Mouse (Mus musculus) embryonic facial prominence, embryonic 12.5 days (tissue): ENCODE data around the gene Heatr3. TPM values are rescaled to one million over a fixed set of nuclear protein-coding genes. Genes with fewer than 3 reads are reported as not detected.

Experiments
- ATAC-seq: fragments of 200-750 bp; cut with Nextera tagmentation; 2 replicates; pipeline ENCODE4 v1.8.0; 2017; ENCODE audit not compliant: insufficient number of reproducible peaks, insufficient read depth, low FRiP score, low TSS enrichment
- H3K27ac ChIP-seq: fragments of 300-500 bp; sonication (generic); 2 replicates; pipeline ENCODE4 v1.5.1; 2016; ENCODE audit warnings: mild to moderate bottlenecking
- H3K27me3 ChIP-seq: fragments of 300-500 bp; sonication (generic); 2 replicates; pipeline ENCODE4 v1.6.1; 2016; ENCODE audit warnings: mild to moderate bottlenecking, moderate library complexity
- H3K36me3 ChIP-seq: fragments of 300-500 bp; sonication (generic); 2 replicates; pipeline ENCODE4 v1.6.1; 2016; ENCODE audit warnings: mild to moderate bottlenecking
- H3K4me1 ChIP-seq: fragments of 300-500 bp; sonication (generic); 2 replicates; pipeline ENCODE4 v1.6.1; 2016
- H3K4me2 ChIP-seq: fragments of 300-500 bp; sonication (generic); replicated peaks from 2 replicates; pipeline ENCODE4 v1.6.1; 2016; ENCODE audit warnings: mild to moderate bottlenecking, moderate library complexity
- H3K4me3 ChIP-seq: fragments of 300-500 bp; sonication (generic); 2 replicates; pipeline ENCODE4 v1.5.1; 2016; ENCODE audit warnings: mild to moderate bottlenecking
- H3K9ac ChIP-seq: fragments of 300-500 bp; sonication (generic); 2 replicates; pipeline ENCODE4 v1.6.1; 2016; ENCODE audit warnings: mild to moderate bottlenecking, moderate library complexity
- H3K9me3 ChIP-seq: fragments of 300-500 bp; sonication (generic); 2 replicates; pipeline ENCODE4 v1.6.1; 2016; ENCODE audit warnings: mild to moderate bottlenecking, moderate library complexity
- WGBS: fragments of 180-500 bp; shearing (Covaris S2); methylation state at CpG from one replicate; pipeline ENCODE4 v1.1.7; 2016; 5-methylcytosine and 5-hydroxymethylcytosine counted together
- polyA plus RNA-seq: library from polyadenylated mRNA; unstranded; fragments of >200 nt; fragmentation: Nextera tagmentation; extraction: Ambion mirVana; gene quantifications from 2 replicates; pipeline ENCODE4 v1.2.1, GENCODE M21; 2016

The Heatr3 gene
- polyA plus RNA-seq, result 60.6 and 64.9 TPM in 2 replicates

- Histone ChIP-seq H3K36me3 (peaks cover 41% of the 10 kb centered on the region), H3K27me3 (no peaks in the 10 kb centered on the region), H3K4me3 (peak within 1 kb of the TSS; percentile 96), H3K9me3 (no peaks in the 10 kb centered on the region), H3K4me1 (peaks cover 6% of the 10 kb centered on the region; the same call in 1 of the 2 replicates), H3K9ac (peak within 1 kb of the TSS; percentile 80), H3K27ac (peak within 1 kb of the TSS; percentile 90), H3K4me2 (peak within 1 kb of the TSS; percentile 80)
- peak; percentile 95 for ATAC-seq
- WGBS, result under 1% methylated on average over 79 of the region's 79 CpGs
Observed at GRCm38 (mm10) chr8:88137748-88138484, at the start of gene Heatr3. Gene Heatr3 (plus strand): TSS chr8:88137855.

DNA sequence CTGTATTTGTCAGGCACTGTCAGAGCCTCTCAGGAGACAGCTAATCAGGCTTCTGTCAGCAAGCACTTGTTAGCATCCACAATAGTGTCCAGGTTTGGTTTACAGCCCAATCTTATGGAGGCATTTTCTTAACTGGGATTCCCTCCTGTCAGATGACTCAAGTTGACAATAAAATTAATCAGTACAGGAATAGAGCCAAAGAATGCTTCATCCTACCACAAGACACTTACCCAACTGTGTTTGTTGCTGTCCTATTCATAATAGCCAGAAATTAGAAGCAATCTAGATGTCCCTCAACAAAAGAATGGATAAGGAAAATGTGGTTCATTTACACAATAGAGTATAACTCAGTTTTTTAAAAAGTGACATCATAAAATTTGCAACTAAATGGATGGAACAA, 49.6 kb upstream of the Heatr3 start:
- no peak overlapping the region for H3K27ac ChIP-seq
- H3K4me3 ChIP-seq, result no peak overlapping the region
- H3K4me2 ChIP-seq, result no peak overlapping the region
- no peaks in the 10 kb centered on the region for H3K27me3 ChIP-seq
- H3K36me3 ChIP-seq, result no peaks in the 10 kb centered on the region
- H3K4me1 ChIP-seq, result no peaks in the 10 kb centered on the region
- no peaks in the 10 kb centered on the region for H3K9me3 ChIP-seq
- no peak overlapping the region for H3K9ac ChIP-seq
- ATAC-seq, result no peak

GRCm38 (mm10) chr8:88091661-88092060, 46.0 kb upstream of the Heatr3 start:
- 81% methylated on average over 2 of the region's 2 CpGs for WGBS
- Histone ChIP-seq H3K9me3 (no peaks in the 10 kb centered on the region), H3K27me3 (no peaks in the 10 kb centered on the region), H3K4me2 (no peak overlapping the region), H3K4me3 (no peak overlapping the region), H3K27ac (no peak overlapping the region), H3K9ac (no peak overlapping the region), H3K36me3 (no peaks in the 10 kb centered on the region), H3K4me1 (no peaks in the 10 kb centered on the region)
- ATAC-seq, result no peak

GRCm38 (mm10) chr8:88093367-88093766, 44.3 kb upstream of the Heatr3 start:
- 36% methylated on average over 4 of the region's 4 CpGs for WGBS
- Histone ChIP-seq H3K9me3 (no peaks in the 10 kb centered on the region), H3K4me2 (no peak overlapping the region), H3K9ac (no peak overlapping the region), H3K4me1 (no peaks in the 10 kb centered on the region), H3K36me3 (no peaks in the 10 kb centered on the region), H3K27me3 (no peaks in the 10 kb centered on the region), H3K27ac (no peak overlapping the region), H3K4me3 (no peak overlapping the region)
- no peak for ATAC-seq

DNA sequence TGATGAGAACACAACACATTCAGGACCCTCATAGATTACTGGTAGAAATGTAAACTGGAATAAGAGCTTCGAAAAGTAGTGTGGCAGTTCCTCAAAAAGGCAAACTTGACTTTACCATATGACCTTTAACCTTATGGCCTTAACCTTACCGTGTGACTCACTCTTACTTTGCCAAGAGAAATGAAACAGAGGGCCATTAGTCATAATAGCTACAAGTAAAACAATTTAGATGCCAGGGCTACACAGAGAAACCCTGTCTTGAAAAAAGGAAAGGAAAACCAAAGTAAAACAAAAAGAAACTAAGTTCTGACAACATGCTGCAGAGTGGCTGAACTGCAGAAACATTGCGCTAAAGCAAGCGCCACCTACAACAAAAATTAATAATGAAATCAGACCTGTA, 38.8 kb upstream of the Heatr3 start:
- Histone ChIP-seq H3K27ac (no peak overlapping the region), H3K9me3 (no peaks in the 10 kb centered on the region), H3K4me2 (no peak overlapping the region), H3K27me3 (no peaks in the 10 kb centered on the region), H3K36me3 (no peaks in the 10 kb centered on the region), H3K9ac (no peak overlapping the region), H3K4me1 (no peaks in the 10 kb centered on the region), H3K4me3 (no peak overlapping the region)
- WGBS, result 75% methylated on average over 4 of the region's 4 CpGs
- ATAC-seq, result no peak

DNA sequence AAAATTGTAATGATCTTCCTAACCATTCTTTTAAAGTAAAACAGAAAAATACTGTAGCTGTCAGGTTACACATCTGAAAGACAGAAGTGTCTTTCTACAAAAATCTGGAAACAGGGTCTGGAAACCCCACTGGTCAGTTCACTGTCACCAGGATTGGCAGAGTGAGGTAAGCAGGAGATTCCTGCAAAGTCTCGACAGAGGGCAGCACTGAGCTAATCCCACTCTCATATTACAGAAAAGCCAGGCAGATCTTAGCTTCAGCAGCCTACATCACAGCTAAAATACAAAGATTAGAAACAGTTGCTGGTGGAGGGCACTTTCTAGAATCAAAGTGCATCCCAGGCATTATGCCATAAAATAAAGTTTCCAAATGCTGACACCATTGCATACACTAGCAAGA, 38.1 kb upstream of the Heatr3 start:
- ATAC-seq, result no peak
- no peak overlapping the region for H3K9ac ChIP-seq
- H3K9me3 ChIP-seq, result no peaks in the 10 kb centered on the region
- WGBS, result 0% methylated on average over 1 of the region's 1 CpGs
- no peak overlapping the region for H3K4me3 ChIP-seq
- H3K36me3 ChIP-seq, result no peaks in the 10 kb centered on the region
- H3K27ac ChIP-seq, result no peak overlapping the region
- no peak overlapping the region for H3K4me2 ChIP-seq
- H3K4me1 ChIP-seq, result no peaks in the 10 kb centered on the region
- H3K27me3 ChIP-seq, result no peaks in the 10 kb centered on the region

- Histone ChIP-seq H3K27ac (no peak overlapping the region), H3K36me3 (no peaks in the 10 kb centered on the region), H3K4me1 (no peaks in the 10 kb centered on the region), H3K27me3 (no peaks in the 10 kb centered on the region), H3K9me3 (no peaks in the 10 kb centered on the region), H3K4me3 (no peak overlapping the region), H3K9ac (no peak overlapping the region), H3K4me2 (no peak overlapping the region)
- 87% methylated on average over 4 of the region's 4 CpGs for whole genome bisulfite sequencing
- ATAC-seq, result no peak
Observed at GRCm38 (mm10) chr8:88109241-88109640, 28.4 kb upstream of the Heatr3 start.

DNA sequence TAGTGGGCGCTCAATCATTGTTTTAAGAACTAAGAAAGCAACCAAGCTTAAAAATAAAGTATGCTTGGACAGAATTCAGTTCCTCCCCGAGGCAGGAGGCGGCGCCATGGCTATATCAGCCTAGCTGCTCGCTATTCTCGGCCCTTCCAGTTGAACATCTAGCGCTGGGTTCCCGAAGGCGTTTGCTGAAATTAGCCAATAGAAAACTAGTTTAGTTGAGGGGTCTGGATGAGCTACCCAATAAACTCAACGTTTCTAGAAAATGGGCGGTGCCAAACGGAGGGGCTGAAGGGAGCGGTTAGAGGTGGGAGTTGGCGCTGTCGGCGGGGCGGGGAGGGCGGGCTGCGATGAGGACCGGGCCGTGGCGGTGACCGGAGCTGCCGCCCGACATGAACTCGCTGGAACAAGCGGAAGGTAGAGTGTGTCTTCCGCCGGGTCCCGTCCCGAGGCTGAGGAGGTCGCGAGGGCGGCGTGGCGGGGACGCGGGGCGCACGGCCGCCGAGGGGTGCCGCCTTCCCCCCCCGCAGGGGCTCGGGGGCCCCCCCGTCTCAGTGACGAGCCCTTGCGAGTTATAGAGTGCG, 19.1 kb upstream of the Heatr3 start, which contains the start of gene Cnep1r1:
Gene Cnep1r1 (plus strand): TSS at position 314 of the 581 bp plus-strand sequence.
- H3K27me3 ChIP-seq, result no peaks in the 10 kb centered on the region
- no peaks in the 10 kb centered on the region for H3K9me3 ChIP-seq
- peak within 1 kb of the TSS; percentile 82 for H3K4me3 ChIP-seq
- ATAC-seq, result peak; percentile 98
- H3K27ac ChIP-seq, result peak within 1 kb of the TSS; percentile 72; the same call in 1 of the 2 replicates
- H3K36me3 ChIP-seq, result peaks cover 19% of the 10 kb centered on the region
- WGBS, result under 1% methylated on average over 49 of the region's 49 CpGs
- 0 out of 2 replicates have a peak, but pooled peaks cover 4% of the 10 kb centered on the region for H3K4me1 ChIP-seq
- H3K4me2 ChIP-seq, result peak within 1 kb of the TSS; percentile 74
- peak within 1 kb of the TSS; percentile 86 for H3K9ac ChIP-seq

DNA sequence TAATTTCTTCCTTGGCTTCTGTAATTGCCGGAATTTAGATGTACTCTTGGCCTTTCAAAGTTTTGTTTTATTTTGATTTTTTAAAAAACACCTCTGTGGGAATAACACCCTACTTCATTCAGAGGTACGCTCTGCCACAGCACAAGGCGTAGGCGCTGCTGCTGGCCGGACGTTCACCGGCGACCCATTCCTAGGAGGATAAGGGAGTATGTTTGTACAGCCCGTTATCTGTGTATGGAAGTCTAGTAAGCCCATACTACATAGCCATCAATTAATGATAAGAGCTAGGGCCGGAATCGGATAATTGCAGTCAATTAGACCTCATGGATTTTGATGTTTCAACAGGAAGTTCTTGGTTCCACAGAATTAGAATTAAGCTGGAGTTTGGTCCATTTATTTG, 18.6 kb upstream of the Heatr3 start:
- WGBS, result 1% methylated on average over 11 of the region's 11 CpGs
- H3K27me3 ChIP-seq, result no peaks in the 10 kb centered on the region
- H3K9ac ChIP-seq, result peak overlapping the region; percentile 86
- H3K27ac ChIP-seq, result peak overlapping the region; percentile 72; the same call in 1 of the 2 replicates
- no peak for ATAC-seq
- 0 out of 2 replicates have a peak, but pooled peaks cover 4% of the 10 kb centered on the region for H3K4me1 ChIP-seq
- H3K9me3 ChIP-seq, result no peaks in the 10 kb centered on the region
- H3K4me3 ChIP-seq, result peak overlapping the region; percentile 82
- H3K4me2 ChIP-seq, result peak overlapping the region; percentile 74
- H3K36me3 ChIP-seq, result peaks cover 21% of the 10 kb centered on the region

GRCm38 (mm10) chr8:88124850-88125249, 12.8 kb upstream of the Heatr3 start:
- no peak for ATAC-seq
- Histone ChIP-seq H3K4me1 (no peaks in the 10 kb centered on the region), H3K9ac (no peak overlapping the region), H3K4me2 (no peak overlapping the region), H3K4me3 (no peak overlapping the region), H3K27ac (0 out of 2 replicates have a peak overlapping the region, but pooled peaks have one; percentile 11), H3K27me3 (no peaks in the 10 kb centered on the region), H3K9me3 (no peaks in the 10 kb centered on the region), H3K36me3 (peaks cover 53% of the 10 kb centered on the region)
- 93% methylated on average over 2 of the region's 2 CpGs for WGBS

DNA sequence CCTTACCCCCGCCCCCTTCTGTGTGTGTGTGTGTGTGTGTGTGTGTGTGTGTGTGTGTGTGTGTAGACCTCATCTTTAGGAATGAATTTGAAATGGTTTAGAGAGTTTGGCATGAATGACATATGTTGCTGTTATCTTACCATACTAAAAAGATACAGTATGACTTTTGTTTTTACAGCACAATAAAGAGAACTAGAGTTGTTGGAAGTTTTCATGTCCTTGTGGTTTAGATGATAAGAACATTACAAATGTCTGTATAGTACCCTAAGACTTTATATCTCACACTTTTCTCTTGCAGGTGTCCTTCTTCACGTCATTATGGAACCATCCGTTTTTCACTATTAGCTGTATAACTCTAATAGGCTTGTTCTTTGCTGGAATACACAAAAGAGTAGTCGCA, 8.3 kb upstream of the Heatr3 start:
- Histone ChIP-seq H3K9ac (no peak overlapping the region), H3K4me2 (no peak overlapping the region), H3K27me3 (no peaks in the 10 kb centered on the region), H3K9me3 (no peaks in the 10 kb centered on the region), H3K36me3 (peaks cover 57% of the 10 kb centered on the region), H3K4me3 (no peak overlapping the region), H3K4me1 (peaks cover 5% of the 10 kb centered on the region; the same call in 1 of the 2 replicates), H3K27ac (no peak overlapping the region)
- 85% methylated on average over 4 of the region's 4 CpGs for WGBS
- no peak for ATAC-seq

DNA sequence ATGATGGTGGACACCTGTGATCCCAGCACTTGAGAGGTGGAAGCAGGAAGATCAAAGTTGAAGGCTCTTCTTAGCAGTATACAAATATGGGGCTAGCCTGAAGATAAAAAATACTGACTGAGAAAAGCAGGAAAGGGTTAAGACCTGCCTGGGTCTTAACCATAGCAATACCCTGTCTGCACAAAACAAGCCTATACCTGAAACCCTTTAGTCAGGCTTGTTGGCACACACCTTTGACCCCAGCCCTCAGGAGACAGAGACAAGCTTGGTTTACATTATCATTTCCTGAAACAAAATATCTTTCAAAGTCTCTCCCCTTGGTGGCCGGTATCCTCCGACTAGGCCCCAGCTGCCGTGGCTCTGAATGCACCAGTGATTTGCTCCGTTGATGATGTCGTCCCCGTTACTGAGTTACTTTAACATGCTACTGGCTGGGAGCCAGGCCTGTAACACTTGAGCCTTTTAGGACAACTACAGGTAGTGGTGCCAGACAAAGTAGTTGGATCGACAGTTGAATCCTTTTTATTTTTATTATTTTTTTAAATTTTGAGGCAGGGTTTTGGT, 6.8 kb upstream of the Heatr3 start:
- Histone ChIP-seq H3K9me3 (no peaks in the 10 kb centered on the region), H3K9ac (no peak overlapping the region), H3K27ac (no peak overlapping the region), H3K4me3 (no peak overlapping the region), H3K27me3 (no peaks in the 10 kb centered on the region), H3K4me1 (peaks cover 5% of the 10 kb centered on the region; the same call in 1 of the 2 replicates), H3K36me3 (peaks cover 63% of the 10 kb centered on the region), H3K4me2 (no peak overlapping the region)
- WGBS, result 30% methylated on average over 7 of the region's 7 CpGs
- ATAC-seq, result no peak
